Mouse (Mus musculus) heart, embryonic 12.5 days (tissue): ENCODE results near the gene Ano2. TPM values are rescaled to one million over a fixed set of nuclear protein-coding genes. Genes with fewer than 3 reads are reported as not detected.

ENCODE experiments used
- ATAC-seq: fragments of 200-750 bp; cut with Nextera tagmentation; 2 replicates; pipeline ENCODE4 v1.8.0; 2017; ENCODE audit warnings: moderate TSS enrichment, moderate library complexity; ENCODE audit not compliant: insufficient number of reproducible peaks, low FRiP score
- H3K27ac ChIP-seq: fragments of 300-500 bp; sonication (generic); 2 replicates; pipeline ENCODE4 v1.5.1; 2016; ENCODE audit warnings: mild to moderate bottlenecking, moderate library complexity; ENCODE audit not compliant: poor library complexity, severe bottlenecking
- H3K27me3 ChIP-seq: fragments of 300-500 bp; sonication (generic); replicated peaks from 2 replicates; pipeline ENCODE4 v1.6.1; 2016; ENCODE audit warnings: mild to moderate bottlenecking, moderate library complexity
- H3K36me3 ChIP-seq: fragments of 300-500 bp; sonication (generic); 2 replicates; pipeline ENCODE4 v1.6.1; 2016; ENCODE audit warnings: mild to moderate bottlenecking, moderate library complexity
- H3K4me1 ChIP-seq: fragments of 300-500 bp; sonication (generic); replicated peaks from 2 replicates; pipeline ENCODE4 v1.6.1; 2016; ENCODE audit warnings: mild to moderate bottlenecking
- H3K4me2 ChIP-seq: fragments of 300-500 bp; sonication (generic); 2 replicates; pipeline ENCODE4 v1.6.1; 2016; ENCODE audit warnings: mild to moderate bottlenecking, moderate library complexity
- H3K4me3 ChIP-seq: fragments of 300-500 bp; sonication (generic); 2 replicates; pipeline ENCODE4 v1.5.1; 2016; ENCODE audit warnings: mild to moderate bottlenecking
- H3K9ac ChIP-seq: fragments of 300-500 bp; sonication (generic); 2 replicates; pipeline ENCODE4 v1.6.1; 2016; ENCODE audit warnings: mild to moderate bottlenecking, moderate library complexity
- H3K9me3 ChIP-seq: fragments of 300-500 bp; sonication (generic); replicated peaks from 2 replicates; pipeline ENCODE4 v1.6.1; 2016; ENCODE audit warnings: mild to moderate bottlenecking, moderate library complexity
- WGBS: fragments of 180-500 bp; shearing (Covaris S2); methylation state at CpG from one replicate; pipeline ENCODE4 v1.1.7; 2016; 5-methylcytosine and 5-hydroxymethylcytosine counted together
- polyA plus RNA-seq: library from polyadenylated mRNA; unstranded; fragments of >200 nt; fragmentation: Nextera tagmentation; extraction: Ambion mirVana; gene quantifications from 2 replicates; pipeline ENCODE4 v1.2.1, GENCODE M21; 2016

Ano2 gene
- polyA plus RNA-seq, 1 experiment from 2014 or later: 0.45 TPM

DNA sequence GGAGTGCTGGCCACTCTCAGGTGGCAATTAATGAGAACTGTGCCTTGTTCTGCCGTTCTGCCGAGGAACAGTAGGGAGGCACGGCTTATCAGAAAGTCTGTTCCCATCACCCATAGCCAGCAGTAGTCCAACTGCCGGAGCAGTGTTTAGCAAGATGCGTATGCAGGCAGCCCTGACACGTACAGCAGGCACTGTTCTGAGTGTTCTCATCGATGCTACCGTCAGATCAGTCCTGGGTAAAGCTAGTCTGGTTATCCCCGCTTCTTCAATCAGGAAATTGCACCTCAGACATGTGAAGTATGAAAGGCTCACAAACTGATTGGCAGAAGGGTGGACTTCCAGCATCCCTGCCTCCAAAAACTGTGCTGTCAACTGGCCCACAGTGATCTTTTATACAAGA, 224.2 kb downstream of the Ano2 start:
- no peak overlapping the region for H3K9ac ChIP-seq
- 50% methylated on average over 9 of the region's 9 CpGs for WGBS
- ATAC-seq: no peak
- H3K9me3 ChIP-seq: no peaks in the 10 kb centered on the region
- no peak overlapping the region for H3K27ac ChIP-seq
- no peak overlapping the region for H3K4me2 ChIP-seq
- H3K4me1 ChIP-seq: no peaks in the 10 kb centered on the region
- no peaks in the 10 kb centered on the region for H3K27me3 ChIP-seq
- no peak overlapping the region for H3K4me3 ChIP-seq
- no peaks in the 10 kb centered on the region for H3K36me3 ChIP-seq

- WGBS: 68% methylated on average over 3 of the region's 3 CpGs
- ATAC-seq: no peak
- Histone ChIP-seq H3K9ac (no peak overlapping the region), H3K4me2 (no peak overlapping the region), H3K27ac (no peak overlapping the region), H3K27me3 (no peaks in the 10 kb centered on the region), H3K36me3 (no peaks in the 10 kb centered on the region), H3K4me3 (no peak overlapping the region), H3K9me3 (no peaks in the 10 kb centered on the region), H3K4me1 (no peaks in the 10 kb centered on the region)
Measured at GRCm38 (mm10) chr6:125922746-125923145, 232.5 kb downstream of the Ano2 start.

- Histone ChIP-seq H3K4me3 (no peak overlapping the region), H3K4me2 (no peak overlapping the region), H3K27me3 (no peaks in the 10 kb centered on the region), H3K9me3 (no peaks in the 10 kb centered on the region), H3K9ac (no peak overlapping the region), H3K36me3 (no peaks in the 10 kb centered on the region), H3K27ac (no peak overlapping the region), H3K4me1 (no peaks in the 10 kb centered on the region)
- ATAC-seq: no peak
- 74% methylated on average over 2 of the region's 2 CpGs for WGBS
Measured at GRCm38 (mm10) chr6:125924979-125925378, 234.8 kb downstream of the Ano2 start.

DNA sequence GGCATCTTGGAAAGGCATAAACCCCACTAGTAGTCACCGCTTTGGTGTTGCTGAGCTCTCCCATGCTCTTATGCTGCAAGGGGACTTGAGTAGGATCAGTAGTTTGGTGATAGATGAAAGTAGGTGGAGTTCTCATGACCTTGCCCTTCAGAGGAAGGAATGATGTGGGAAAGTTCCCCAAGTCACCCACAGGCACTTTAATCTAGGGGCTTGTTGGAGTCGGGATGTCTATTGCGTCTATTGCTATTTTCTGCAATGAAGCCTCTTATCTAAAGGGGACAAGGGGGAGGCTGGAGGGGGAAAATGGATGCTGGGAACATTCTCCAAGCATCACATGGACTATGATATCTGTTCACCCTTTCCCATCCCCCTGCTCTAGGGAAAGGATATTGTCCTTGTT, 235.6 kb downstream of the Ano2 start:
- no peak for ATAC-seq
- Histone ChIP-seq H3K4me1 (no peaks in the 10 kb centered on the region), H3K4me2 (no peak overlapping the region), H3K9me3 (no peaks in the 10 kb centered on the region), H3K27ac (no peak overlapping the region), H3K27me3 (no peaks in the 10 kb centered on the region), H3K9ac (no peak overlapping the region), H3K36me3 (no peaks in the 10 kb centered on the region), H3K4me3 (no peak overlapping the region)
- WGBS: 61% methylated on average over 3 of the region's 3 CpGs

DNA sequence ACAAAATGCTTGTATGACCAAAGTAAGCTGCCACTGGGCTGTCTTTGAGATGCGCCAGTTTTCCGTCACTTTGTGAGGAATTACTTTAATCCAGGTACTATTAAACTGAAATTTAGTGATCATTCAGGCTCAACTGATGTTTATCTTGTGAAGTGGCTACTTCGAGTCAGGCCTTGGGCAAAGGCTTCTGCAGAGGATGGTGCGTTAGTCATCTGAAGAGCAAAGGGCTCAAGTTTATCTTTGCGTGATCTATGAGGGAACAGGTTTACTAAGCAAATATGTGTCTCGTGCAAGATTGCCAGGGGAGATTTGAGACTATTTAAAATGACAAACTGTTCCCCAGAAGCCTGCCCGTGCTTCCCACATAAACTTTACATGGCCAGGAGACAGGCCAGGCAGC, 241.7 kb downstream of the Ano2 start:
- no peaks in the 10 kb centered on the region for H3K36me3 ChIP-seq
- 77% methylated on average over 7 of the region's 7 CpGs for WGBS
- no peaks in the 10 kb centered on the region for H3K9me3 ChIP-seq
- no peaks in the 10 kb centered on the region for H3K4me1 ChIP-seq
- no peak overlapping the region for H3K9ac ChIP-seq
- H3K27me3 ChIP-seq: no peaks in the 10 kb centered on the region; the same call in 1 of the 2 replicates
- H3K4me3 ChIP-seq: no peak overlapping the region
- H3K4me2 ChIP-seq: no peak overlapping the region
- H3K27ac ChIP-seq: no peak overlapping the region
- ATAC-seq: no peak

GRCm38 (mm10) chr6:125954965-125955364, 264.7 kb downstream of the Ano2 start:
- 20% methylated on average over 3 of the region's 3 CpGs for WGBS
- no peak for ATAC-seq
- Histone ChIP-seq H3K9me3 (no peaks in the 10 kb centered on the region), H3K27ac (no peak overlapping the region), H3K4me2 (no peak overlapping the region), H3K36me3 (no peaks in the 10 kb centered on the region), H3K4me1 (no peaks in the 10 kb centered on the region), H3K9ac (no peak overlapping the region), H3K27me3 (no peaks in the 10 kb centered on the region), H3K4me3 (no peak overlapping the region)

DNA sequence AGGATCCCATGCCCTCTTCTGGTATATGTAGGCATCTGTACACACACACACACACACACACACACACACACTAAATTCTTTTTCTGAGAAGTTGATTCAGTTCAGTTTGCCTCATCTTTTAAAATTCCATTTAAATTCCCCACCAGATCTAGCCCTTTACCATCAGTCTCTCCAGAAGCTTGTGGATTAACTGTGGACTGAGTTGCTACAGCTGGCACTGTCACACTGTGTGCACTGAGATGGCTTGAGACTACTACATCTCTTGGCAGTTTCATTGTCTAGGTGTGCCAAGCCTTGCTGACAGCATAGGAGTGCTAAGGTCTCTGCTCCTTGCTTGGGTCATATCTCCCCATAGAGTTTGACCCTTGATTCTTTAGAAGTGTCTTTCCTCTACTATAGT, 283.3 kb downstream of the Ano2 start:
- H3K4me1 ChIP-seq: no peaks in the 10 kb centered on the region
- ATAC-seq: no peak
- H3K4me2 ChIP-seq: no peak overlapping the region
- no peak overlapping the region for H3K4me3 ChIP-seq
- no peaks in the 10 kb centered on the region for H3K27me3 ChIP-seq
- H3K27ac ChIP-seq: no peak overlapping the region
- H3K36me3 ChIP-seq: no peaks in the 10 kb centered on the region
- H3K9me3 ChIP-seq: no peaks in the 10 kb centered on the region
- no peak overlapping the region for H3K9ac ChIP-seq

- Histone ChIP-seq H3K4me3 (no peak overlapping the region), H3K9me3 (no peaks in the 10 kb centered on the region), H3K27me3 (no peaks in the 10 kb centered on the region), H3K27ac (no peak overlapping the region), H3K36me3 (no peaks in the 10 kb centered on the region), H3K9ac (no peak overlapping the region), H3K4me2 (no peak overlapping the region), H3K4me1 (no peaks in the 10 kb centered on the region)
- no peak for ATAC-seq
- 66% methylated on average over 15 of the region's 15 CpGs for WGBS
Measured at GRCm38 (mm10) chr6:125975788-125976465, 285.7 kb downstream of the Ano2 start.

DNA sequence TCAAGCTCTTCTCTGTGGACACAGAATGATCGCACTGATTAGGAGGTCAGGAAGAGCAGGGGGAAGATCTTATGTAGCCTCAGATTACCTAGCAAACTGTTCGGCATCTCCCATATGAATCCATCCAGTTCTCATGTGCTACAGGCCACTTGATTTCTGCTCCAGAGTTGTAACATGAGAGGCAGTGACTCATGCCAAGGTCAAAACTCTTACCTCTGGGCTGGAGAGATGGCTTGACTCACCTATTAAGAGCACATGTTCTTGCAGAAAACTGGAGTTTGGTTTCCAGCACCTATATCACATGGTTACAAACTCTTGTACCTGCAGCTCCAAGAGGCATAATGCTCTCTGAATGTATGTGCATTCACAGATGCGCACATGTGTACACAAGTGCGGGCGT, 289.4 kb downstream of the Ano2 start:
- H3K27ac ChIP-seq: no peak overlapping the region
- H3K9me3 ChIP-seq: no peaks in the 10 kb centered on the region
- H3K4me2 ChIP-seq: no peak overlapping the region
- no peak overlapping the region for H3K4me3 ChIP-seq
- no peaks in the 10 kb centered on the region for H3K27me3 ChIP-seq
- no peaks in the 10 kb centered on the region for H3K36me3 ChIP-seq
- no peaks in the 10 kb centered on the region for H3K4me1 ChIP-seq
- H3K9ac ChIP-seq: no peak overlapping the region
- 90% methylated on average over 5 of the region's 5 CpGs for WGBS
- no peak for ATAC-seq

GRCm38 (mm10) chr6:125984050-125984449, 293.8 kb downstream of the Ano2 start:
- no peaks in the 10 kb centered on the region for H3K4me1 ChIP-seq
- H3K27me3 ChIP-seq: 0 out of 2 replicates have a peak, but pooled peaks cover 3% of the 10 kb centered on the region
- H3K4me2 ChIP-seq: no peak overlapping the region
- no peak overlapping the region for H3K27ac ChIP-seq
- H3K9ac ChIP-seq: no peak overlapping the region
- no peaks in the 10 kb centered on the region for H3K9me3 ChIP-seq
- ATAC-seq: no peak
- no peaks in the 10 kb centered on the region for H3K36me3 ChIP-seq
- no peak overlapping the region for H3K4me3 ChIP-seq
- 43% methylated on average over 4 of the region's 4 CpGs for WGBS

DNA sequence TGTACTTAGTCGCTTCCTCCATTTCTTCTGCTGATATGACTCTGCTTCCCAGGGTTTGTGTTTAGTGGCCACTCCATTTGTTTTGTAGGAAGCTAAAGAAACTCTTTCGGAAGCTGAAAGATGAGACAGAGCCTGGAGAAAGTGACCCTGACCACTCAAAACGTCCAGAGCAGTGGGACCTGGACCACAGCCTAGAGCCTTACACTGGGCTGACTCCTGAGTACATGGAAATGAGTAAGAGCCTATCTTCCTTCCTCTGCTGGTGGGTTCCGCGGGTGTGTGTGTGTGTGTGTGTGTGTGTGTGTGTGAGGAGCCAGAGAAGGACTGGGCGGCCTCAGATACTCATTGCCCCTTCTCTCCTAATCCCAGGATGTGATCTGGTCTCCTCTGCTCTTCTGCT, 302.5 kb downstream of the Ano2 start:
- WGBS: 36% methylated on average over 5 of the region's 6 CpGs
- ATAC-seq: no peak

DNA sequence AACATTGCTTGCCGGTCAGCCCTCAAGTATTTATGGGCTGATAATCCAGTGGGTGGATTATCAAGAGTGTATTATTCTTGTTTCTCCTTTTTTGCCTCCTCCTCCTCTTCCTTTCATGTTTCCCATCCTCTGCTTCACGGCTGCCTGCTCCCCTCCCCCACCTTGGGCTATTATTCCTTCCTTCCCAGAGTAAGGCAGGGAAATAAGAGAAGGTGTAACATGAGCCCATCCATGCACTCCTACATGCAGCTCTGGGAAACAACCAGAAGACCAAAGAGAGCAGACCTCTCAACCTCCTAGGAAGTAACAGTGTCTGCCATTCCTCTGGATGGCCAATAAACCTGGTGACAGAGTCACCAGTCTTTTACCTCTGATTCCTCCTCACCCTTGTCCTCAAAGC, 311.6 kb downstream of the Ano2 start:
- peaks cover 31% of the 10 kb centered on the region for H3K4me1 ChIP-seq
- ATAC-seq: no peak
- 27% methylated on average over 2 of the region's 2 CpGs for WGBS

More for the DNA sequence above, 302.5 kb downstream of the Ano2 start:
- Histone ChIP-seq H3K27ac (no peak overlapping the region), H3K4me2 (no peak overlapping the region), H3K27me3 (0 out of 2 replicates have a peak, but pooled peaks cover 8% of the 10 kb centered on the region), H3K4me1 (no peaks in the 10 kb centered on the region), H3K4me3 (no peak overlapping the region), H3K9me3 (no peaks in the 10 kb centered on the region), H3K36me3 (no peaks in the 10 kb centered on the region), H3K9ac (no peak overlapping the region)

More for the DNA sequence above, 311.6 kb downstream of the Ano2 start:
- Histone ChIP-seq H3K9me3 (no peaks in the 10 kb centered on the region), H3K27me3 (no peaks in the 10 kb centered on the region), H3K4me2 (no peak overlapping the region), H3K36me3 (no peaks in the 10 kb centered on the region), H3K9ac (no peak overlapping the region), H3K4me3 (no peak overlapping the region), H3K27ac (no peak overlapping the region)
